Mouse (Mus musculus): ENCODE measurements around the gene Ndufv2. TPM values are rescaled to one million over a fixed set of nuclear protein-coding genes. Genes with fewer than 3 reads are reported as not detected.

Ndufv2 gene
- polyA plus RNA-seq (2015; fragmentation: Nextera tagmentation; extraction: Ambion mirVana) = 284 and 289 TPM in 2 replicates

- H3K4me2 ChIP-seq = peak within 1 kb of the TSS; percentile 60
- no peaks in the 10 kb centered on the region for H3K9me3 ChIP-seq
- peak within 1 kb of the TSS; percentile 95 for H3K27ac ChIP-seq
- peak; percentile 100 for ATAC-seq (ENCODE audit: insufficient number of reproducible peaks, low FRiP score, low TSS enrichment, low read depth)
- H3K4me1 ChIP-seq = peaks cover 15% of the 10 kb centered on the region
- no peaks in the 10 kb centered on the region for H3K27me3 ChIP-seq
- under 1% methylated on average over 62 of the region's 67 CpGs for WGBS
- H3K36me3 ChIP-seq = no peaks in the 10 kb centered on the region
- peak within 1 kb of the TSS; percentile 95 for H3K9ac ChIP-seq
- peak within 1 kb of the TSS; percentile 97 for H3K4me3 ChIP-seq
Measured at GRCm38 (mm10) chr17:66101380-66102330, at the start of gene Ndufv2. TSS of gene Ndufv2 (minus strand) at chr17:66101559.

GRCm38 (mm10) chr17:66131212-66131611 is 29.9 kb upstream of the Ndufv2 start:
- H3K36me3 ChIP-seq = peaks cover 77% of the 10 kb centered on the region
- ATAC-seq (ENCODE audit: insufficient number of reproducible peaks, low FRiP score, low TSS enrichment, low read depth) = no peak
- no peaks in the 10 kb centered on the region for H3K27me3 ChIP-seq
- H3K4me1 ChIP-seq = no peaks in the 10 kb centered on the region
- H3K9me3 ChIP-seq = no peaks in the 10 kb centered on the region
- no peak overlapping the region for H3K4me3 ChIP-seq
- no peak overlapping the region for H3K9ac ChIP-seq
- no peak overlapping the region for H3K27ac ChIP-seq
- H3K4me2 ChIP-seq = no peak overlapping the region
- WGBS = 99% methylated on average over 4 of the region's 4 CpGs

- Histone ChIP-seq H3K36me3 (peaks cover 69% of the 10 kb centered on the region), H3K27me3 (no peaks in the 10 kb centered on the region), H3K9me3 (no peaks in the 10 kb centered on the region), H3K4me2 (no peak overlapping the region), H3K4me3 (no peak overlapping the region), H3K27ac (no peak overlapping the region), H3K4me1 (peaks cover 2% of the 10 kb centered on the region; the same call in 1 of the 2 replicates), H3K9ac (no peak overlapping the region)
- ATAC-seq (ENCODE audit: insufficient number of reproducible peaks, low FRiP score, low TSS enrichment, low read depth) = no peak
- 91% methylated on average over 9 of the region's 9 CpGs for WGBS
Measured at GRCm38 (mm10) chr17:66130371-66130770, 29.0 kb upstream of the Ndufv2 start.

GRCm38 (mm10) chr17:66125211-66125610 is 23.9 kb upstream of the Ndufv2 start:
- ATAC-seq (ENCODE audit: insufficient number of reproducible peaks, low FRiP score, low TSS enrichment, low read depth) = no peak
- no peak overlapping the region for H3K4me2 ChIP-seq
- H3K9ac ChIP-seq = no peak overlapping the region
- H3K4me1 ChIP-seq = peaks cover 8% of the 10 kb centered on the region; the same call in 1 of the 2 replicates
- peaks cover 24% of the 10 kb centered on the region for H3K36me3 ChIP-seq
- no peaks in the 10 kb centered on the region for H3K27me3 ChIP-seq
- WGBS = 64% methylated on average over 5 of the region's 5 CpGs
- no peaks in the 10 kb centered on the region for H3K9me3 ChIP-seq
- no peak overlapping the region for H3K4me3 ChIP-seq
- H3K27ac ChIP-seq = no peak overlapping the region

- Histone ChIP-seq H3K36me3 (peaks cover 25% of the 10 kb centered on the region), H3K4me3 (peak overlapping the region; percentile 67), H3K9ac (peak overlapping the region; percentile 41), H3K4me2 (peak overlapping the region; percentile 59), H3K27me3 (no peaks in the 10 kb centered on the region), H3K9me3 (no peaks in the 10 kb centered on the region), H3K27ac (peak overlapping the region; percentile 88), H3K4me1 (peaks cover 8% of the 10 kb centered on the region; the same call in 1 of the 2 replicates)
- no peak for ATAC-seq (ENCODE audit: insufficient number of reproducible peaks, low FRiP score, low TSS enrichment, low read depth)
- 2% methylated on average over 20 of the region's 20 CpGs for WGBS
Measured at GRCm38 (mm10) chr17:66123816-66124610, 22.7 kb upstream of the Ndufv2 start.

- Histone ChIP-seq H3K4me3 (peak within 1 kb of the TSS; percentile 67), H3K9me3 (no peaks in the 10 kb centered on the region), H3K4me1 (peaks cover 8% of the 10 kb centered on the region; the same call in 1 of the 2 replicates), H3K27ac (peak within 1 kb of the TSS; percentile 88), H3K27me3 (no peaks in the 10 kb centered on the region), H3K36me3 (peaks cover 32% of the 10 kb centered on the region), H3K4me2 (peak within 1 kb of the TSS; percentile 59), H3K9ac (peak within 1 kb of the TSS; percentile 41)
- 6% methylated on average over 45 of the region's 45 CpGs for WGBS
- peak; percentile 78 for ATAC-seq (ENCODE audit: insufficient number of reproducible peaks, low FRiP score, low TSS enrichment, low read depth)
Measured at GRCm38 (mm10) chr17:66123066-66123815, 21.9 kb upstream of the Ndufv2 start, which contains the start of gene Ddx11. TSS of gene Ddx11 (plus strand) at chr17:66123520.

GRCm38 (mm10) chr17:66120701-66121100 is 19.3 kb upstream of the Ndufv2 start:
- no peak for ATAC-seq (ENCODE audit: insufficient number of reproducible peaks, low FRiP score, low TSS enrichment, low read depth)
- no peaks in the 10 kb centered on the region for H3K9me3 ChIP-seq
- no peak overlapping the region for H3K27ac ChIP-seq
- 84% methylated on average over 1 of the region's 1 CpGs for WGBS
- H3K27me3 ChIP-seq = no peaks in the 10 kb centered on the region
- no peak overlapping the region for H3K4me2 ChIP-seq
- no peak overlapping the region for H3K4me3 ChIP-seq
- peaks cover 8% of the 10 kb centered on the region; the same call in 1 of the 2 replicates for H3K4me1 ChIP-seq
- no peak overlapping the region for H3K9ac ChIP-seq
- H3K36me3 ChIP-seq = peaks cover 43% of the 10 kb centered on the region

- peaks cover 60% of the 10 kb centered on the region for H3K36me3 ChIP-seq
- H3K27me3 ChIP-seq = no peaks in the 10 kb centered on the region
- H3K4me3 ChIP-seq = no peak overlapping the region
- no peak overlapping the region for H3K27ac ChIP-seq
- no peaks in the 10 kb centered on the region for H3K9me3 ChIP-seq
- ATAC-seq (ENCODE audit: insufficient number of reproducible peaks, low FRiP score, low TSS enrichment, low read depth) = no peak
- H3K9ac ChIP-seq = no peak overlapping the region
- H3K4me1 ChIP-seq = 0 out of 2 replicates have a peak, but pooled peaks cover under 1% of the 10 kb centered on the region
- H3K4me2 ChIP-seq = no peak overlapping the region
- whole genome bisulfite sequencing = 89% methylated on average over 8 of the region's 8 CpGs
Measured at GRCm38 (mm10) chr17:66118991-66119390, 17.6 kb upstream of the Ndufv2 start.

GRCm38 (mm10) chr17:66112166-66112565 is 10.8 kb upstream of the Ndufv2 start:
- Histone ChIP-seq H3K36me3 (peaks cover 38% of the 10 kb centered on the region), H3K4me2 (peak overlapping the region; percentile 56), H3K4me1 (peaks cover 15% of the 10 kb centered on the region), H3K27ac (no peak overlapping the region), H3K4me3 (peak overlapping the region; percentile 94), H3K9me3 (no peaks in the 10 kb centered on the region), H3K9ac (peak overlapping the region; percentile 76), H3K27me3 (no peaks in the 10 kb centered on the region)
- 35% methylated on average over 4 of the region's 4 CpGs for WGBS
- no peak for ATAC-seq (ENCODE audit: insufficient number of reproducible peaks, low FRiP score, low TSS enrichment, low read depth)

GRCm38 (mm10) chr17:66111402-66111959 is 10.1 kb upstream of the Ndufv2 start, which contains the start of gene Washc1:
TSS of gene Washc1 (plus strand) at chr17:66111545.
- H3K4me1 ChIP-seq = peaks cover 17% of the 10 kb centered on the region
- peak within 1 kb of the TSS; percentile 76 for H3K9ac ChIP-seq
- H3K36me3 ChIP-seq = peaks cover 31% of the 10 kb centered on the region
- ATAC-seq (ENCODE audit: insufficient number of reproducible peaks, low FRiP score, low TSS enrichment, low read depth) = peak; percentile 94
- H3K27me3 ChIP-seq = no peaks in the 10 kb centered on the region
- no peaks in the 10 kb centered on the region for H3K9me3 ChIP-seq
- H3K4me2 ChIP-seq = peak within 1 kb of the TSS; percentile 56
- peak within 1 kb of the TSS; percentile 84 for H3K27ac ChIP-seq
- peak within 1 kb of the TSS; percentile 94 for H3K4me3 ChIP-seq
- under 1% methylated on average over 41 of the region's 41 CpGs for WGBS

- WGBS = 40% methylated on average over 6 of the region's 6 CpGs
- H3K27ac ChIP-seq = no peak overlapping the region
- H3K9ac ChIP-seq = peak overlapping the region; percentile 14; the same call in 1 of the 2 replicates
Measured at GRCm38 (mm10) chr17:66110746-66111145, 9.4 kb upstream of the Ndufv2 start.

More at GRCm38 (mm10) chr17:66110746-66111145, 9.4 kb upstream of the Ndufv2 start:
- ATAC-seq (ENCODE audit: insufficient number of reproducible peaks, low FRiP score, low TSS enrichment, low read depth) = no peak
- H3K9me3 ChIP-seq = no peaks in the 10 kb centered on the region
- H3K36me3 ChIP-seq = peaks cover 24% of the 10 kb centered on the region
- peak overlapping the region; percentile 56 for H3K4me2 ChIP-seq
- H3K27me3 ChIP-seq = no peaks in the 10 kb centered on the region
- H3K4me1 ChIP-seq = peaks cover 17% of the 10 kb centered on the region
- peak overlapping the region; percentile 94 for H3K4me3 ChIP-seq

Data from limb, embryonic 15.5 days (tissue).